Mouse (Mus musculus) midbrain, postnatal 0 days (tissue): ENCODE measurements around the gene Ssbp3. TPM values are rescaled to one million over a fixed set of nuclear protein-coding genes. Genes with fewer than 3 reads are reported as not detected.

Experiments
- ATAC-seq: fragments of 200-750 bp; cut with Nextera tagmentation; 2 replicates; pipeline ENCODE4 v1.8.0; 2017; ENCODE audit warnings: moderate number of reproducible peaks, mild to moderate bottlenecking, moderate TSS enrichment, moderate library complexity; ENCODE audit not compliant: low FRiP score
- DNase-seq: peaks from one replicate; pipeline ENCODE4 v3.0.0-alpha.2; 2015; ENCODE audit warnings: low spot score
- H3K27ac ChIP-seq: fragments of 300-500 bp; sonication (generic); 2 replicates; pipeline ENCODE4 v1.5.1; 2014; ENCODE audit warnings: low read depth, mild to moderate bottlenecking, low read length, mixed read lengths
- H3K27me3 ChIP-seq: fragments of 300-500 bp; sonication (generic); 2 replicates; pipeline ENCODE4 v1.6.1; 2014; ENCODE audit warnings: low read length, control low read depth, mixed read lengths; ENCODE audit not compliant: insufficient read depth
- H3K36me3 ChIP-seq: fragments of 300-500 bp; sonication (generic); 2 replicates; pipeline ENCODE4 v1.6.1; 2014; ENCODE audit warnings: low read length, control low read depth, mixed read lengths; ENCODE audit not compliant: insufficient read depth
- H3K4me1 ChIP-seq: fragments of 300-500 bp; sonication (generic); 2 replicates; pipeline ENCODE4 v1.6.1; 2014; ENCODE audit warnings: mild to moderate bottlenecking, control low read depth, antibody characterized with exemption, low read length, mixed read lengths; ENCODE audit not compliant: insufficient read depth
- H3K4me2 ChIP-seq: fragments of 300-500 bp; sonication (generic); 2 replicates; pipeline ENCODE4 v1.6.1; 2014; ENCODE audit warnings: low read depth, mild to moderate bottlenecking, low read length, mixed read lengths; ENCODE audit not compliant: poor library complexity, severe bottlenecking
- H3K4me3 ChIP-seq: fragments of 300-500 bp; sonication (generic); 2 replicates; pipeline ENCODE4 v1.5.1; 2014; ENCODE audit warnings: low read depth, mild to moderate bottlenecking, low read length, moderate library complexity
- H3K9ac ChIP-seq: fragments of 300-500 bp; sonication (generic); replicated peaks from 2 replicates; pipeline ENCODE4 v1.6.1; 2014; ENCODE audit warnings: mild to moderate bottlenecking, low read length, moderate library complexity, mixed read lengths; ENCODE audit not compliant: poor library complexity, severe bottlenecking
- H3K9me3 ChIP-seq: fragments of 300-500 bp; sonication (generic); 2 replicates; pipeline ENCODE4 v1.6.1; 2016; ENCODE audit warnings: low read length, control low read depth
- CTCF ChIP-seq: IDR thresholded peaks from 2 replicates; pipeline ENCODE4 v1.5.1; 2016; ENCODE audit warnings: antibody characterized with exemption, mild to moderate bottlenecking
- WGBS: fragments of 180-500 bp; shearing (Covaris S2); extraction: QIAGEN DNeasy Blood & Tissue Kit; methylation state at CpG from one replicate; pipeline ENCODE4 v1.1.7; 2014; 5-methylcytosine and 5-hydroxymethylcytosine counted together
- polyA plus RNA-seq: library from polyadenylated mRNA; unstranded; fragments of >200 nt; fragmentation: Nextera tagmentation; extraction: Ambion mirVana; gene quantifications from 2 replicates; pipeline ENCODE4 v1.2.1, GENCODE M21; 2015
- total RNA-seq: library from RNA; depleted of rRNA; stranded (reverse); fragments of >200 nt; gene quantifications from 2 replicates; pipeline ENCODE4 v1.2.3, GENCODE M21; 2014

Gene Ssbp3
- total and polyA plus RNA-seq, 2 experiments from 2014 or later = 126 to 172 TPM

DNA sequence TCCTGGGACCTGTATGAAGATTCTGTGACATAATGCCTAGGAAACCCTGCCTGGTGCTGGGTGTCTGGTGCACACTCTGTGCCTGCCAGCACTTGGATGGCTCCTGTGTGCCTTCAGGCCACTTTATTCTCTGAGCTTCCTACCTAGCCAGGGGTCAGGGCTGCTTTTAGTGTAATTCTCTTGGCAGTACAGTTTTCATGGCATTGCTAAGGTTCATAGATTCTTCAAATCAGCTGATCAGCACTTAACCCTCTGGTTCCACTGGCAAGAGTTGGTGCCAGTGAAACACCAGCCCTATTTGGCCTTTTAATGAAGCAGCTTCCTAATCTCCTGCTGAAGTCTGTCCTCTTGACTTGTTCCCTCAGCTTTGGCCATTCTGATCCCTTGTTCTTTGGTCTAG is 106.8 kb downstream of the Ssbp3 start:
- DNase-seq (no peak), ATAC-seq (no peak)

DNA sequence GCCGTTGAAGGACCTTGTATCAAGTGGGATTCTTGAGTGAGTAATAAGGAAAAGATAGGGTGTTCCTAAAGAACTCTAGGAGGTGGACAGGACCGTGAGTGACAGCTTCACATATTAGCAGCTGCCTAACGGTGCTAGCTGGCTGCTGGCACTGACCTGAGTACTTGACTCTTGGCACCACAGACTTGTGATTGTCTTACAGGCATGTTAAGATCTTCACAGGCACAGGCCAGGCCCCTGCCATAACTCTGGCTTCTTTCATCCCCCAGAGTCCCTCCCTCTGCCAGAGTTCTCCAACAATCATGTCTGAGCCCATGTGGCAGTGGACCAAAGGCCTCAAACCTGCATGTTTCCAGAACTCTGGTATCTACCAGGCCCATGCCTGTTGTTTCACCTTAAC is 108.0 kb downstream of the Ssbp3 start:
- no peak overlapping the region for H3K4me2 ChIP-seq
- peaks cover 32% of the 10 kb centered on the region for H3K4me1 ChIP-seq
- no peak for ATAC-seq
- no peaks in the 10 kb centered on the region for H3K9me3 ChIP-seq
- H3K27me3 ChIP-seq = no peaks in the 10 kb centered on the region
- no peaks in the 10 kb centered on the region for H3K36me3 ChIP-seq
- WGBS = 70% methylated on average over 3 of the region's 3 CpGs
- no peak overlapping the region for H3K4me3 ChIP-seq
- DNase-seq = no peak
- TF ChIP-seq CTCF = no peak
- H3K9ac ChIP-seq = no peak overlapping the region
- H3K27ac ChIP-seq = peak overlapping the region; percentile 21; the same call in 1 of the 2 replicates

More for the DNA sequence above, 106.8 kb downstream of the Ssbp3 start:
- H3K9ac ChIP-seq = no peak overlapping the region
- no peaks in the 10 kb centered on the region for H3K9me3 ChIP-seq
- TF ChIP-seq CTCF = no peak
- H3K4me2 ChIP-seq = no peak overlapping the region
- no peak overlapping the region for H3K4me3 ChIP-seq
- peaks cover 26% of the 10 kb centered on the region for H3K4me1 ChIP-seq
- H3K36me3 ChIP-seq = no peaks in the 10 kb centered on the region
- no peak overlapping the region for H3K27ac ChIP-seq
- no peaks in the 10 kb centered on the region for H3K27me3 ChIP-seq

DNA sequence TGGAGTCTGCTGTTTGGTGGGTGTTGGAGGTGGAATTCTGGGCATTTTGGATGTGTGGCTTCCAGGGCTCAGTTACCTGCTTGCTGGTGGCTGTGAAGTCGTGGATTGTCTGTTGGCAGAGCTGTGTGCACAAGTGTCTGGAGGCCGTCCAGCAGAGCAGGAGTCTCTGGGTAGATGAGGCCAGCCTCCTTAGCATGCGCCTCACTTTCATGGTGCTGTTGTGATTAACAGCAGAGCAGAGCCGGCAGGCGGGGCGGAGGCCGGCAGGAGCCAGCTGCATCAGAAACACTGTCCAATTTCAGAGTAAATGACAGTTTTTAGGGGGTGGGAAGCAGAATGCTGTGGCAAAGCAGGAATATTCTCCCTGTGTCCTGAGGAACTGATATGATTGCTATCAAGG is 108.5 kb downstream of the Ssbp3 start:
- 0 out of 2 replicates have a peak overlapping the region, but pooled peaks have one; percentile 3 for H3K9ac ChIP-seq

DNA sequence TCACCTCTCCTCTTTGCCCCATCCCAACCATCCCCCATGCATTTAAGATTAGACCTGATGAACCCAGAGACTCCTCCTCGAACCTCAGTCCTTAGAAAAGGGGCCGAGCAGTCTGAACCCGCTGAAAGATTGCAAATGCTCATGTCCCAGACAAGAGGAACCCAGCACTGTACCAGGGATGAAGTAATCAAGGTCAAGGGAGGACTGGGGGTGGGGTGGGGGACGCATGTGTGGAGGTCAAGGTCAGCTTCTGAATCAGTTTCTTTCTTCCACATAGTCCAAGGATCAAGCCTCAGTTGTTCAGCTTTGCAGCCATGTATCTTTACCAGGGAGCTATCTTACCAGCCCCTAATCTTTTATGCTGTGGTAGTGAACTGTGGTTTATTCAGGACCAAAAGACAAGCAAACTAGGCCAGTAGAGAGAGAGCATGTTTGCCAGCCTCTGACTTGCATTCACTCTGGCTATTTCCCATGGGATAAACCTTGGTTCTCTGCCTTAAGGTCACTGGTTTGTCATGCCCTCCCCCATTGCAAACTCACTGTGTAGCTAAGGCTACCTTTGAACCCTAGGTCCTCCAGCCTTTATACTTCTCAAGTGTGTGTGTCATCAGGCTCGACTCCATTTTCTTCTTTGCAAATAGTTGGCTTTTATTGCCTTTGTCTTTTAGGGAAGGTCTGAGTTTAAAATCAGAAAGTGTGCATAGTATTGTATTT is 109.9 kb downstream of the Ssbp3 start:
- Histone ChIP-seq H3K4me3 (no peak overlapping the region), H3K4me1 (peaks cover 31% of the 10 kb centered on the region), H3K4me2 (no peak overlapping the region), H3K27me3 (no peaks in the 10 kb centered on the region), H3K27ac (no peak overlapping the region), H3K9ac (no peak overlapping the region), H3K36me3 (no peaks in the 10 kb centered on the region), H3K9me3 (no peaks in the 10 kb centered on the region)
- 78% methylated on average over 5 of the region's 5 CpGs for WGBS
- DNase-seq = no peak
- no peak for ATAC-seq
- TF ChIP-seq CTCF = no peak

More for the DNA sequence above, 108.5 kb downstream of the Ssbp3 start:
- WGBS = 14% methylated on average over 7 of the region's 7 CpGs
- H3K36me3 ChIP-seq = no peaks in the 10 kb centered on the region
- DNase-seq (peak; percentile 65), ATAC-seq (no peak)
- no peaks in the 10 kb centered on the region for H3K9me3 ChIP-seq
- H3K27me3 ChIP-seq = no peaks in the 10 kb centered on the region
- H3K4me2 ChIP-seq = no peak overlapping the region
- no peak for TF ChIP-seq CTCF
- H3K4me1 ChIP-seq = peaks cover 32% of the 10 kb centered on the region
- H3K4me3 ChIP-seq = no peak overlapping the region
- H3K27ac ChIP-seq = peak overlapping the region; percentile 21; the same call in 1 of the 2 replicates

DNA sequence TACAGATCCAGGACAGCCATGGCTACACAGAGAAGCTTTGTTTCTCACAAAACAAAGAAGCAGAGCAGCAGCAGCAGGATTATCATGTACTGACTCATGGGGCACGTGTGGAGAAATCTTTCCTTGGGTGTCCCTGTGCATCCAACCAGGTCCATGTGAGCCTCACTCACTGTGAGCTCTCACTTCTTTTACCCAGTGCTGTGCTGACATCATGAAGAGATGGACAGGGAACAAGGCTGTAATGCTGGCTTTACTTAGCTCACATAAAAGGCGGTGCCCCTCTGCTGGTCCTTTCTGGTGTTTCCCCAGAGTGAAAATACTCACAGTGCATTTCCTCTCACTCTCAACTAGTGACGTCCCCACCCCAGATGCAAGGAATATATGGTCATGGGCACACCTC is 111.0 kb downstream of the Ssbp3 start:
- no peaks in the 10 kb centered on the region for H3K36me3 ChIP-seq
- ATAC-seq (no peak), DNase-seq (no peak)
- H3K9ac ChIP-seq = no peak overlapping the region
- H3K9me3 ChIP-seq = no peaks in the 10 kb centered on the region
- H3K27me3 ChIP-seq = no peaks in the 10 kb centered on the region
- H3K4me2 ChIP-seq = no peak overlapping the region
- no peak overlapping the region for H3K4me3 ChIP-seq
- WGBS = 55% methylated on average over 3 of the region's 3 CpGs
- H3K27ac ChIP-seq = no peak overlapping the region
- TF ChIP-seq CTCF = peak; percentile 35
- peaks cover 23% of the 10 kb centered on the region for H3K4me1 ChIP-seq

GRCm38 (mm10) chr4:107024899-107025298 is 114.4 kb downstream of the Ssbp3 start:
- ATAC-seq = no peak
- Histone ChIP-seq H3K4me1 (peaks cover 12% of the 10 kb centered on the region), H3K27ac (no peak overlapping the region)

More at GRCm38 (mm10) chr4:107024899-107025298, 114.4 kb downstream of the Ssbp3 start:
- Histone ChIP-seq H3K9me3 (no peaks in the 10 kb centered on the region), H3K36me3 (0 out of 2 replicates have a peak, but pooled peaks cover 5% of the 10 kb centered on the region), H3K4me3 (no peak overlapping the region), H3K9ac (no peak overlapping the region), H3K27me3 (no peaks in the 10 kb centered on the region), H3K4me2 (no peak overlapping the region)
- 90% methylated on average over 7 of the region's 7 CpGs for WGBS
- DNase-seq = no peak
- TF ChIP-seq CTCF = no peak
